Mouse (Mus musculus) C2C12 (cell line): ENCODE data around the gene Gimap7. TPM values are rescaled to one million over a fixed set of nuclear protein-coding genes. Genes with fewer than 3 reads are reported as not detected.

Source experiments
- H3K27me3 ChIP-seq: one replicate; pipeline ENCODE4 v1.6.1; 2011; ENCODE audit not compliant: control insufficient read depth, insufficient read depth, insufficient read length
- H3K36me3 ChIP-seq: one replicate; pipeline ENCODE4 v1.6.1; 2011; ENCODE audit not compliant: control insufficient read depth, insufficient read depth
- H3K4me3 ChIP-seq: one replicate; pipeline ENCODE4 v1.5.1; 2011; ENCODE audit warnings: mild to moderate bottlenecking, control low read depth; ENCODE audit not compliant: poor library complexity, insufficient read depth, severe bottlenecking
- H3K79me2 ChIP-seq: one replicate; pipeline ENCODE4 v1.6.1; 2011; ENCODE audit not compliant: control insufficient read depth, insufficient read depth
- H3K79me3 ChIP-seq: one replicate; pipeline ENCODE4 v1.6.1; 2011; ENCODE audit warnings: low read depth, control low read depth
- H3ac ChIP-seq: one replicate; pipeline ENCODE3; 2011; ENCODE audit warnings: low read depth; ENCODE audit not compliant: control insufficient read depth, insufficient read length
- CEBPB ChIP-seq: IDR thresholded peaks from one replicate; pipeline ENCODE4 v1.6.1; 2011; ENCODE audit warnings: low read depth, mild to moderate bottlenecking, control low read depth, moderate library complexity
- CTCF ChIP-seq: IDR thresholded peaks from one replicate; pipeline ENCODE4 v1.5.1; 2011; ENCODE audit not compliant: control insufficient read depth, insufficient read depth, insufficient read length
- FOSL1 ChIP-seq: IDR thresholded peaks from one replicate; pipeline ENCODE4 v1.8.0; 2011; ENCODE audit warnings: mild to moderate bottlenecking, low read length; ENCODE audit not compliant: poor library complexity, insufficient read depth, severe bottlenecking
- MAX ChIP-seq: IDR thresholded peaks from one replicate; pipeline ENCODE4 v1.6.1; 2011; ENCODE audit warnings: mild to moderate bottlenecking, control low read depth
- MYOD1 ChIP-seq: IDR thresholded peaks from one replicate; pipeline ENCODE4 v1.6.1; 2011; ENCODE audit warnings: low read depth; ENCODE audit not compliant: control insufficient read depth, insufficient read length
- MYOG ChIP-seq: IDR thresholded peaks from one replicate; pipeline ENCODE4 v1.6.1; 2011; ENCODE audit not compliant: control insufficient read depth, insufficient read length; ENCODE audit errors: extremely low read depth
- USF1 ChIP-seq: IDR thresholded peaks from one replicate; pipeline ENCODE4 v1.6.1; 2011; ENCODE audit warnings: low read depth, mild to moderate bottlenecking, control low read depth, moderate library complexity
- polyA plus RNA-seq: library from polyadenylated mRNA; unstranded; fragments of >200 nt; fragmentation: generic; extraction: Trizol; gene quantifications from one replicate; pipeline ENCODE4 v1.2.1, GENCODE M21; 2012; ENCODE audit warnings: missing spikeins

The Gimap7 gene
- polyA plus RNA-seq, 1 experiment = not detected

DNA sequence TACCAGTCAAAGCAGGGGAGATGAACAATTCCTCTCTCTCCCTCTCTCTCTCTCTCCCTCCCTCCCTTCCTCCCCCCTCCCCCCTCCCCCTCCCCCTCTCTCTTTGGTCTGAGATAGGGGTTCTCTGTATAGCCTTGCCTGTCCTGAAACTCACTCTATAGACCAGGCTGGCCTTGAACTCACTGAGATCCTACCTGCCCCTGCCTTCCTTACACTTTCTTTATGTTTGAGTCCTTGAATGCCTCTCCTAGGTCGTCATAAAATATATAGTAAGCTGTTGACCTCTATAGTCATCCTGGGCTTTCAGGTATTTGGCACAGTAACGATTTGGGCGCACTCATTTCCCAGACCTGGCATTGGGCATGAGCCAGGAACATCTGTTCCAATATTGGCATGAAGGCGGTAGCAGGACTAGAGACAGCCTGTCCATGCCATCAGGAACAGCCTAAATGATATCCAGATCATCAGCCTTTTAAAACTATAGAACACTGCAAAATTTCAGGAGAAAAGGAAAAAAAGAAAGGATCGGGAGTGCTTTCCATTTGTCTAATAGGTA lies 41.5 kb upstream of the Gimap7 start:
- H3K79me2 ChIP-seq = no peaks in the 10 kb centered on the region
- no peaks in the 10 kb centered on the region for H3K36me3 ChIP-seq
- TF ChIP-seq MAX = no peak
- TF ChIP-seq FOSL1 = no peak
- no peak for TF ChIP-seq USF1
- no peak for TF ChIP-seq CTCF
- TF ChIP-seq MYOD1 = no peak
- TF ChIP-seq CEBPB = no peak
- no peak for TF ChIP-seq MYOG
- no peak overlapping the region for H3ac ChIP-seq
- H3K79me3 ChIP-seq = no peaks in the 10 kb centered on the region
- H3K4me3 ChIP-seq = no peak overlapping the region
- no peaks in the 10 kb centered on the region for H3K27me3 ChIP-seq

DNA sequence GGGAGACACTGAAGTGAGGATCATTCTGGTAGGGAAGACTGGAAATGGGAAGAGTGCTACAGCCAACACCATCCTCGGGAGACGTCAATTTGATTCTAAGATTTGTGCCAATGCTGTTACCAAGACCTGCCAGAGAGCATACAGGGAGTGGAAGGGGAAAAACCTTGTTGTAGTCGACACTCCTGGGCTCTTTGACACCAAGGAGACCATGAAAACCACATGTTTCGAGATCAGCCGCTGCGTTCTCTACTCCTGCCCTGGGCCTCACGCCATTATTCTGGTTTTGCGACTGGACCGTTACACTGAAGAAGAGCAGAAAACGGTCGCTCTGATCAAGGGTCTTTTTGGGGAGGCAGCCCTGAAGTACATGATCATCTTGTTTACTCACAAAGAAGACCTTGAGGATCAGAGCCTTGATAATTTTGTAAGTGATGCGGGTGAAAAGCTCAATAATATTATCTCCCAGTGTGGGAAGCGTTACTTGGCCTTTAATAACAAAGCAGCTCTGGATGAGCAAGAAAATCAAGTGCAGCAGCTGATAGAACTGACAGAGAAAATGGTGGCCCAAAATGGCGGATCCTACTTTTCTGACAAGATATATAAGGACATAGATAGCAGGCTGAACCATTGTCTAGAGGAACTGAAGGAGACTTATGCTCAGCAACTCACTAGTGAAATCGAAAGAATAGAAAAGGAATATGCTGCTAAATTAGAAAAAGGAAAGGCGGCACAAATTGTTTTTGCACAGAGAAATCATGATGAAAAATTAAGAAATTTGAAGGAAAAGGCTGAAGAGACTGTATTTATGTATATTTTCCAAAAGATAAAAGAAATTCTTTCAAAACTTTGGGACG lies 40.7 kb upstream of the Gimap7 start:
- no peaks in the 10 kb centered on the region for H3K79me2 ChIP-seq
- no peak overlapping the region for H3ac ChIP-seq
- TF ChIP-seq FOSL1 = no peak
- no peaks in the 10 kb centered on the region for H3K79me3 ChIP-seq
- H3K36me3 ChIP-seq = no peaks in the 10 kb centered on the region
- H3K27me3 ChIP-seq = no peaks in the 10 kb centered on the region
- H3K4me3 ChIP-seq = no peak overlapping the region

DNA sequence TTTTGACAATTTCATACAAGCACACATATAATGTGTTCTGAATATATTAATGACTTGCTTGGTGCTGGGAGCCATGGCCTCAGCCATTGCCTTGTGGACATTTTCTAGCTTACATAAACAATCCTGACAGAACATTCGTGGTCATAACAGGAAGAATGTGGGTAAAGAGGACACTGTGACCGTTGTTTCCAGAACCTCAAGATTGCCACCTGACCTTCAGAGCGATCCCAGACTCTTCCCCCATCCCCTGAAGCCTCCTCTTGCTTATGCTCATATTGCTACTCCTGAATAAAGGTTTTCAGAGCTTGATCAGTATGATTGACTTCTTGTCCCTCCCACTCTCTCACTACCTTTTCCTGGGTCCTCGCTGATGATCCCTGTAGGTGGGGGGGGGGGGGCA lies 40.0 kb upstream of the Gimap7 start:
- Histone ChIP-seq H3K36me3 (no peaks in the 10 kb centered on the region), H3ac (no peak overlapping the region), H3K79me3 (no peaks in the 10 kb centered on the region), H3K4me3 (no peak overlapping the region), H3K79me2 (no peaks in the 10 kb centered on the region), H3K27me3 (no peaks in the 10 kb centered on the region)
- TF ChIP-seq CTCF (no peak), CEBPB (no peak), FOSL1 (no peak), MAX (no peak), MYOD1 (no peak), USF1 (no peak), MYOG (no peak)

DNA sequence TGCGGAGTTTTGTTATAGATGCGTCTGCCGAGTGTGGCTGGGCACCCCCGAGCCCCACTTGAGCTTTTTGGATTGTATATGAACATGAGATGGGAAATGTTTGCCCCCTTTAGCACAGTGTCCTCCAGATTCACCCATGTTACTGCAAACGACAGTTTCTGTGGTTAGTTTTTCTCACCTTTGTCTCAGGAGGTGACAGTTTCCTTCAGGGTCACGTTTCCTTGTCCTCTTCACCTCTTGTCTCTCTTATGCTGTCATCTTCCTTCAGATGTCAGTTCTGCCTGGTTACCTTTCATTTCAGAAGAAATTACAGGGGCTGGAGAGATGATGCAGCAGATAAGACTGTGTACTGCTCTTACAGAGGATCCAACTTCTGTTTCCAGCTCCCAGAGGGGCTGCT lies 38.7 kb upstream of the Gimap7 start:
- no peaks in the 10 kb centered on the region for H3K36me3 ChIP-seq
- no peaks in the 10 kb centered on the region for H3K27me3 ChIP-seq
- no peaks in the 10 kb centered on the region for H3K79me2 ChIP-seq
- TF ChIP-seq CEBPB (no peak), CTCF (no peak), USF1 (no peak), FOSL1 (no peak), MYOG (no peak), MYOD1 (no peak), MAX (no peak)
- no peak overlapping the region for H3K4me3 ChIP-seq
- H3K79me3 ChIP-seq = no peaks in the 10 kb centered on the region
- no peak overlapping the region for H3ac ChIP-seq

DNA sequence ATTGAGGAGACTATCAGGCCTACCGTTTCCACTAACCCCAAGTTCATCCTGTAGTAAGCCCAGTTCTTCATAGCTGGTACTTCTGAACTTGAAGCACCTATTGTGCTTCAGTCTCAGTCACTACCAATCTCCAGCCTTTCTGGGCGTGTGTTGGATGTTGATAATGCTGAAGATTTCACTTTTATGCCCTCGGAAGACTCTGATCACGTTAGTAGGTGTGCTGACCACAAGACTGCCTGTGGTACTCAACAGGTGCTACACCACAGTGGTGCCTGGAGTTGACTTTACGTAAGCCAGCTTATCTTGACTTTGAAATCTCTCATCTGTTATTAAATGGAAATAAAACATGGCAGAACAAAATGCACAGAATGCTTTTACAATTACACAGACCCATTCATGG lies 38.0 kb upstream of the Gimap7 start:
- H3K27me3 ChIP-seq = no peaks in the 10 kb centered on the region
- no peaks in the 10 kb centered on the region for H3K36me3 ChIP-seq
- H3ac ChIP-seq = no peak overlapping the region
- TF ChIP-seq MYOG (no peak), CTCF (no peak), MAX (no peak), FOSL1 (no peak), MYOD1 (no peak)
- no peaks in the 10 kb centered on the region for H3K79me3 ChIP-seq
- H3K79me2 ChIP-seq = no peaks in the 10 kb centered on the region
- no peak overlapping the region for H3K4me3 ChIP-seq
